Mouse (Mus musculus) B cell, adult 67 days (primary cell): ENCODE results near the gene Tmsb15b1. TPM values are rescaled to one million over a fixed set of nuclear protein-coding genes. Genes with fewer than 3 reads are reported as not detected.

Source experiments
- total RNA-seq, 2 experiments: library from RNA; stranded (reverse); gene quantifications; 4 replicates each; pipeline ENCODE4 v1.2.4; 2023

The Tmsb15b1 gene
- 10 to 100 TPM in 1 of 2 experiments, 1 to 10 TPM in 1; 2.9 to 19.2 TPM for total RNA-seq

GRCm38 (mm10) chrX:136976424-136977084, at the start of gene Tmsb15b1, which contains the start of gene Tmsb15l:
Gene Tmsb15b1, minus strand, starts transcription at chrX:136976874.
Gene Tmsb15l, minus strand, starts transcription at chrX:136976869.

GRCm38 (mm10) chrX:136992978-136993547, 16.4 kb upstream of the Tmsb15b1 start, which contains the start of gene Zcchc18:
Gene Zcchc18, plus strand, starts transcription at chrX:136993155.

GRCm38 (mm10) chrX:136975397-136975796, 1.3 kb downstream of the Tmsb15b1 start, which contains the start of gene Tmsb15b2:
Gene Tmsb15b2, minus strand, starts transcription at chrX:136975497.

GRCm38 (mm10) chrX:136927031-136927430, 49.6 kb downstream of the Tmsb15b1 start, which contains the start of gene H2bfm:
Gene H2bfm, plus strand, starts transcription at chrX:136927325.

Other genes starting within 250 kb of the Tmsb15b1 start
- 100 to 1,000 TPM; 123 to 138 TPM for gene Morf4l2, start 233.2 kb downstream of the Tmsb15b1 start, total RNA-seq
- not detected for gene Glra4, start 196.7 kb downstream of the Tmsb15b1 start, total RNA-seq
- 1 to 10 TPM; 5.9 to 7.0 TPM for gene Plp1, start 154.2 kb downstream of the Tmsb15b1 start, total RNA-seq
- gene Rab9b, start 108.1 kb downstream of the Tmsb15b1 start, total RNA-seq = not detected
- gene H2bfm, start 49.5 kb downstream of the Tmsb15b1 start, total RNA-seq = not detected
- gene Tmsb15b2, start 1.4 kb downstream of the Tmsb15b1 start, total RNA-seq = 10 to 100 TPM; 17.5 to 26.6 TPM
- gene Tmsb15l, start within 50 bp of the Tmsb15b1 start, total RNA-seq = under 1 TPM in 1 of 2 experiments, not detected in 1; 0.95 TPM
- gene Zcchc18, start 16.3 kb upstream of the Tmsb15b1 start, total RNA-seq = 10 to 100 TPM; 13.1 to 20.4 TPM
- gene Slc25a53, start 61.4 kb upstream of the Tmsb15b1 start, total RNA-seq = 10 to 100 TPM; 34.1 to 50.9 TPM
- gene Fam199x, start 72.7 kb upstream of the Tmsb15b1 start, total RNA-seq = 1 to 10 TPM; 6.7 to 7.7 TPM
- gene Esx1, start 145.2 kb upstream of the Tmsb15b1 start, total RNA-seq = not detected